Mouse (Mus musculus): ENCODE results near the gene Obsl1. TPM values are rescaled to one million over a fixed set of nuclear protein-coding genes. Genes with fewer than 3 reads are reported as not detected.

Gene Obsl1
- polyA plus RNA-seq, 1 experiment = 6.4 TPM

- peak within 1 kb of the TSS; percentile 55 for H3K4me3 ChIP-seq (ENCODE audit: insufficient read depth, low read depth, low read length)
- H3K4me1 ChIP-seq (ENCODE audit: control insufficient read depth, insufficient read depth, low read length) = no peaks in the 10 kb centered on the region
- 76% methylated on average over 10 of the region's 10 CpGs for WGBS
- DNase-seq = no peak
- TF ChIP-seq CTCF (conservative IDR thresholded peaks at IDR 0.05; ENCODE audit: insufficient read depth, insufficient read length, low read depth, low read length) (no peak), POLR2A (IDR thresholded peaks at IDR 0.05; ENCODE audit: low read depth, low read length) (no peak)
- no peaks in the 10 kb centered on the region for H3K36me3 ChIP-seq (ENCODE audit: control insufficient read depth, insufficient read depth, low read length)
- H3K27ac ChIP-seq (ENCODE audit: insufficient read depth, low read depth, low read length) = no peak within 1 kb of the TSS
- no peaks in the 10 kb centered on the region for H3K27me3 ChIP-seq (replicated peaks; ENCODE audit: control insufficient read depth, insufficient read depth, low read length)
Measured at GRCm38 (mm10) chr1:75507006-75507405, 754 bp upstream of the Obsl1 start, which contains the start of gene Inha. Gene Inha (plus strand): TSS chr1:75507077.

- peak overlapping the region; percentile 55 for H3K4me3 ChIP-seq (ENCODE audit: insufficient read depth, low read depth, low read length)
- no peaks in the 10 kb centered on the region for H3K27me3 ChIP-seq (replicated peaks; ENCODE audit: control insufficient read depth, insufficient read depth, low read length)
- no peaks in the 10 kb centered on the region for H3K36me3 ChIP-seq (ENCODE audit: control insufficient read depth, insufficient read depth, low read length)
- peak; percentile 34 for DNase-seq
- TF ChIP-seq POLR2A (IDR thresholded peaks at IDR 0.05; ENCODE audit: low read depth, low read length) = no peak
- TF ChIP-seq CTCF (conservative IDR thresholded peaks at IDR 0.05; ENCODE audit: insufficient read depth, insufficient read length, low read depth, low read length) = no peak
- no peak overlapping the region for H3K27ac ChIP-seq (ENCODE audit: insufficient read depth, low read depth, low read length)
- 3% methylated on average over 84 of the region's 84 CpGs for WGBS
- H3K4me1 ChIP-seq (ENCODE audit: control insufficient read depth, insufficient read depth, low read length) = no peaks in the 10 kb centered on the region
Measured at GRCm38 (mm10) chr1:75505159-75505955, 895 bp downstream of the Obsl1 start.

- H3K4me1 ChIP-seq (ENCODE audit: control insufficient read depth, insufficient read depth, low read length) = no peaks in the 10 kb centered on the region
- DNase-seq = no peak
- no peak overlapping the region; the same call in 1 of the 2 replicates for H3K4me3 ChIP-seq (ENCODE audit: insufficient read depth, low read depth, low read length)
- WGBS = 79% methylated on average over 9 of the region's 9 CpGs
- TF ChIP-seq POLR2A (IDR thresholded peaks at IDR 0.05; ENCODE audit: low read depth, low read length) (no peak), CTCF (conservative IDR thresholded peaks at IDR 0.05; ENCODE audit: insufficient read depth, insufficient read length, low read depth, low read length) (no peak)
- no peak overlapping the region for H3K27ac ChIP-seq (ENCODE audit: insufficient read depth, low read depth, low read length)
- no peaks in the 10 kb centered on the region for H3K36me3 ChIP-seq (ENCODE audit: control insufficient read depth, insufficient read depth, low read length)
- no peaks in the 10 kb centered on the region for H3K27me3 ChIP-seq (replicated peaks; ENCODE audit: control insufficient read depth, insufficient read depth, low read length)
Measured at GRCm38 (mm10) chr1:75504256-75505045, 1.8 kb downstream of the Obsl1 start.

GRCm38 (mm10) chr1:75503651-75503980 lies 2.6 kb downstream of the Obsl1 start:
- no peaks in the 10 kb centered on the region for H3K36me3 ChIP-seq (ENCODE audit: control insufficient read depth, insufficient read depth, low read length)
- 87% methylated on average over 23 of the region's 23 CpGs for WGBS
- no peak for TF ChIP-seq CTCF (conservative IDR thresholded peaks at IDR 0.05; ENCODE audit: insufficient read depth, insufficient read length, low read depth, low read length)
- TF ChIP-seq POLR2A (IDR thresholded peaks at IDR 0.05; ENCODE audit: low read depth, low read length) = no peak
- DNase-seq = no peak
- H3K4me1 ChIP-seq (ENCODE audit: control insufficient read depth, insufficient read depth, low read length) = no peaks in the 10 kb centered on the region
- no peak overlapping the region for H3K27ac ChIP-seq (ENCODE audit: insufficient read depth, low read depth, low read length)
- no peak overlapping the region for H3K4me3 ChIP-seq (ENCODE audit: insufficient read depth, low read depth, low read length)
- no peaks in the 10 kb centered on the region for H3K27me3 ChIP-seq (replicated peaks; ENCODE audit: control insufficient read depth, insufficient read depth, low read length)

- Histone ChIP-seq H3K4me3 (ENCODE audit: insufficient read depth, low read depth, low read length) (no peak overlapping the region), H3K27me3 (replicated peaks; ENCODE audit: control insufficient read depth, insufficient read depth, low read length) (no peaks in the 10 kb centered on the region), H3K4me1 (ENCODE audit: control insufficient read depth, insufficient read depth, low read length) (no peaks in the 10 kb centered on the region), H3K36me3 (ENCODE audit: control insufficient read depth, insufficient read depth, low read length) (no peaks in the 10 kb centered on the region), H3K27ac (ENCODE audit: insufficient read depth, low read depth, low read length) (no peak overlapping the region)
- no peak for DNase-seq
- TF ChIP-seq CTCF (conservative IDR thresholded peaks at IDR 0.05; ENCODE audit: insufficient read depth, insufficient read length, low read depth, low read length) = no peak
- TF ChIP-seq POLR2A (IDR thresholded peaks at IDR 0.05; ENCODE audit: low read depth, low read length) = no peak
- WGBS = 88% methylated on average over 25 of the region's 25 CpGs
Measured at GRCm38 (mm10) chr1:75502945-75503650, 3.2 kb downstream of the Obsl1 start.

GRCm38 (mm10) chr1:75501905-75502304 lies 4.3 kb downstream of the Obsl1 start:
- Histone ChIP-seq H3K27me3 (replicated peaks; ENCODE audit: control insufficient read depth, insufficient read depth, low read length) (no peaks in the 10 kb centered on the region), H3K36me3 (ENCODE audit: control insufficient read depth, insufficient read depth, low read length) (no peaks in the 10 kb centered on the region), H3K4me3 (ENCODE audit: insufficient read depth, low read depth, low read length) (no peak overlapping the region), H3K27ac (ENCODE audit: insufficient read depth, low read depth, low read length) (no peak overlapping the region), H3K4me1 (ENCODE audit: control insufficient read depth, insufficient read depth, low read length) (no peaks in the 10 kb centered on the region)
- 98% methylated on average over 9 of the region's 9 CpGs for WGBS
- DNase-seq = no peak
- TF ChIP-seq CTCF (conservative IDR thresholded peaks at IDR 0.05; ENCODE audit: insufficient read depth, insufficient read length, low read depth, low read length) (no peak), POLR2A (IDR thresholded peaks at IDR 0.05; ENCODE audit: low read depth, low read length) (no peak)
